Mouse (Mus musculus): ENCODE data around the gene Adnp.
"Not testable (repeated sequence)": the region's sequence is repeated elsewhere in the genome, so short reads cannot be mapped to it uniquely, and the experiment has no call there.

The Adnp gene

DNA sequence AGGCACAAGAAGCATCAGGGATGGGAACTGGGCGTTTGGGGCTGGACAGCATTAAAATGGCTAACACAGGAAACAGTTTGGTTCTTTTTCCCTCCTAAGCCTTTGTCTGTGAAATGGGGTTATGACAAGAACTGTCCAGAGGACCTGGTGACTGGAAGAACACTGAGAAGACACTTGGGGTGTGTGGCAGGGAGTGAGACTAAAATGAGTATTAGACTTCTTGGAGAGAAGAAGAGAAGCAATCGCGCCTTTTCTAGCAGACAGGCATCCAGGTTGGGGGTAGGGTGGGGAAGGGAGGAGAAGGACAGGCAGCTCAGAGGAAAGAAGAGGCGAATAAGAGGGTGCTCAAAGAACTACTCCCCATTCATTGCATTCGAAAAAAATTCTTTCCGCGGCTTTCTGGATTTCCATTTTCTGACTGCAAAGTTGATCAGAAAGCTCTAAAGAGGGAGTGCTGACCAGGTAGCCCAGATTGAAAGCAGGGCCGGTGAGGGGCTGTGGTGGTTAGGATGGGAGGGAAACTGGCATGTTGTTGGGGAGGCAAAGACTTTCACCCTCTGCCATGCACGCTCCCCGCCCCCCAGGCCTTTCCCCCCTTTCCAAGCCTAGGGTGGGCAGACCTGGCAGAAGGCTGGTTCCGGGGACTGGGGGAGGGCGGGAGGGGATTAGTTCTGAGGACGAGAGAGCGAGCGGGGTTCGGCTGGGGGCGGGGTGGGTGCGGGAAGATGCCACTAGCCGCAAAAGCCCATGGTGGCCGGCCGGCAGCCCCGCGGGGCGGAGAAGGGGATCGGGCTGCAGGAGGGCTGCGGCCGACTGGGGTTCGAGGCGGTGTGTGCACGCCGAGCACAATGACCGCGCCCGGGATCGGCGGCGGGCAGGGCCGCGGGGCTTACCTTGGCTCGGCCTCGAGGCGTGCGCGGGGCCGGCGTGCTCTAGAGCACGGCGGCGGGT is 956 bp downstream of the Adnp start:
- peak; percentile 21 for DNase-seq (ENCODE audit: low spot score)

DNA sequence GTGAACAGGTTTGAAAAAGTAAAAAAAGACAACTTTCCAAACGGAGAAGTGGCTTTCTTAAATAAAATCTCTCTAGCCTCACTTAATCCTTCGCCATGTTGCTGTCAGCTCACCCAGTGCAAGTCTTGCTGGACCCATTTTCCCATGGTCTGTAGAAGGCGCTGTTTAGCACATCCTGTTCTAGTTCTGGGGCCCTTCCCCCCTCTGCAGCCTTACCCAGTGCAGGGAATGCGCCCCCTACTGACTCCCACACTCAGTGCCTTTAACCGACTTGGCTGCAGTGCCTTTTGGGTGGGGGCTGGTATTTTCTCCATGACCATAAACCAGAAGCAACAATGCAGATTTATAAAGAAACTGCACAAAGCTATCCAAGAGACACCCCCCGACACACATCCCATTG is 1.6 kb downstream of the Adnp start:
- peak; percentile 78 for DNase-seq (ENCODE audit: low spot score)

DNA sequence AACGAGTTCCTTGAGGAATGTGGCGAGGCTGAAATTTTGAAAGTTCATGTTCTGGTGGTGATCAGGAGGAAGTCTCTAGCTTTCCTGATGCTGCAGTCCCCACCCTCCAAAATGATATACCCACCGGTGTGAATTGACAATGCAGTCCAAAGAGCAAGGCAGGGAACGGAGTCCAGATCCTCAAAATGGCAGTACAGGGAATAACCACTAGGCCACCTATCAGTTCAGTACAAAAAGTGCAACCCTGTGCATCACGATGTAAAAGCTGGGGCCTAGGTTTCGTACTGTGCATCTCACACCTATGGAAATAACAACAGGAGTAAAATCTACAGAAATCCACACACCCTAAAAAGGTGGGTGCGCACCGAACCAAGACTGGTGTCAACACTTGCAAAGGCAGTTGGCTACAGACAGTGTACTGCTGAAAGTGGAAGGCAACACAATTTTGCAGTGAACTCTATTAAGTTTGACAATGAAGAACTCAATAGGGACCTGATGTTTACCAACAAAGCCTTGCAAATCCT is 2.4 kb downstream of the Adnp start:
- DNase-seq (ENCODE audit: low spot score): no peak

- DNase-seq (ENCODE audit: low spot score): no peak
These were observed 6.8 kb downstream of the Adnp start for GRCm38 (mm10) chr2:168200014-168200691.

GRCm38 (mm10) chr2:168199476-168199875 is 7.4 kb downstream of the Adnp start:
- no peak for DNase-seq (ENCODE audit: low spot score)

DNA sequence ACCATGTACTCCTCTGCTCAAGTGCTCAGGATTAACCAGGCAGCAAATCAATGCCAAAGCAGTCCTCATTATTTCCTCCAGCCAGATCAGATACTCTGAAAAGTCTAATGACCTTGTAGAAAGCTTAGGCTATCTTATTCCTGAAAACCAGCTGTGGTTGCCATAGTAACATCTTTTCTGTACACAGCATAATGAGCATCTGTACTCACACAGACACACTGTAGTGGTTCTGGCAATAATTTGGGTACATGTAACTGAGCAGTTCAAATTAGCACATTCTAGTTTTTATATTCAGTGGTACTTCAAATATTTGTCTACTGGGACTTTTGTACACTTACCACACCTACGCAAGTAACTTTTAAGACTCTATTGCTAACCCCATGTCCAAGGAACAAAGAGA is 8.5 kb downstream of the Adnp start:
- no peak for DNase-seq (ENCODE audit: low spot score)

GRCm38 (mm10) chr2:168195721-168196120 is 11.2 kb downstream of the Adnp start:
- no peak for DNase-seq (ENCODE audit: low spot score)

- no peak for DNase-seq (ENCODE audit: low spot score)
These were observed 13.2 kb downstream of the Adnp start for GRCm38 (mm10) chr2:168193685-168194084.

- no peak for DNase-seq (ENCODE audit: low spot score)
These were observed 15.1 kb downstream of the Adnp start for GRCm38 (mm10) chr2:168191856-168192255.

- DNase-seq (ENCODE audit: low spot score): no peak
These were observed 31.0 kb downstream of the Adnp start for GRCm38 (mm10) chr2:168175946-168176345.

DNA sequence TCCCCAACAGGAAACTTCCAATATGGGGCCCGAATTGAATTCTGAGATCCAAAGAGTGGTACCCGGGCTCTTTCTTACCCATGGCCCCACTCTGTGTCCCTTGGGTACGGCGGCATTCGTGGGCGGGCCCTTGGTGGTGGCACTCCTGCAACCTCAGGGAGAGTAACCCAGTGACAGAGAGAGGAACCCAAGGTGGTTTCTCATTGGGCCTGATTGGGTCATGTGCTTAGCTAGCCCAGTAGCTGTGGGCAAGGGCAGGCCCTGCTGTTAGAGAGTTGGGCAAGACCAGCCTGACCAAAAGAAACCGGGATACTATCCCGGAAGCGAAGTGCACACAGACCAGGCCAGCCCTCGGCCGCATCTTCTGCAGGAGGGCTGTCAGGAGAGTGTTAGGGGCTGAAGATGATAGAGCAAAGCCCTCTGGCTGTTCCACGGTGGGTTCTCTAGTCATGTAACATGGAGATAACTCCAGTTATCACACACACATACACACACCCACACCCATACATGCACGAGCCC is 36.7 kb downstream of the Adnp start:
- peak; percentile 40 for DNase-seq (ENCODE audit: low spot score)

DNA sequence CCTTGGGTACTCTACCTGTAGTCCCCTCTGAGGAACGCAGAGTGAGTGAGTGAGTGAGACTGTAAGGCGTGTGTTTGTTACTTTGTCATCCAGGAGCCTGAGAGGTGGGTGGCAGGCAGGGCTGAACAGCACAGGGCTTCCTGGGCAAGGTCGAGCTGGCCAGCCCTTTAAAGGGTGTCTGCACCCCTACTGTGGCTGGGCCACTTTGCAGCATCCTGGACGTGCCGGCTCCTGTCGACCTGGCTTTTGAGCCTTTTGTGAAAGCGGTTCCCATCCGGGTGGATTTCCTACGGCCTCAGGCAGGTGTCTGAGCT is 37.2 kb downstream of the Adnp start:
- no peak for DNase-seq (ENCODE audit: low spot score)

DNA sequence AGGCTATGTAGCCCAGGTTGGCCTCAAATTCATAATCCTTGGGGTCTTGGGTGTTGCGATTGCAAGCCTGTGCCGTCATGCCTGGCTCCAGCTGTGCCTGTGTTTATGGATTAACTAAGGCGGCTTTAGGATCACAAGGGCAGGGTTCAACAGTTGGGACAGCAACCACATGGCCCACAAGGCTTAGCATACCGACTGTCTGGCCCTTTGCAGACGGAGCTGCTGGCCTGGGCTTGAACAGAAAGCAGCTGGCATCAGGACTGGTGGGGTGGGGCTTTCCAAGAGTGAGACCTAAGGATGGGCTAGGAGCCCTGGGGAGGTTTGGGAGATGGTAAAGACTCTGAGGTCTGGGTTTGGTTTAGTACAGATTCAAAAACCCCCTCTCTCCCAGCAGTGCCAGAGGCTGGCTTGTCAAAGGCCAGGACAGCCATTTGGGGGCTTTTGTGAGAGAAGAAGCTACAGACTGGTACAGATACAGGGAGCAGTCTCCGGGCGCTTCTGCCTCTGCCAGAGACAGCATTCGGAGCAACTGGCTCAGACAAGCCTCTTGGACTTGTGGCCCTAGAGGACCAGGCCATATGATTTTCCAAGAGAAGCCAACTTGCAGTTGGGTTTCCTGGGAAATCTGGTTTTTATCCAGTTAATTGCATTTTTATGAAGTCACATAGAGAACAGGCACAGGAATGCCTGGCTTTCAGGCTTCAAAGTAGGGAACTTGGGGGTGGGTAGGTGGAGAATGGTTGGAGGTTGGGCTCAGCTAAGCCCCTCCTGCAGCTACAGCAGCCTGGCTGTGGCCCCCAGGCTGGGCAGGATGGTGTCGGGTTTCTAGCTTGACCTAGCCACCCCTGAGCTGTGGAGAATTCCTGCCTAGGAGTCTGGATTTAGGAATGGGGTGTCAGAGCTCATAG is 37.8 kb downstream of the Adnp start:
- no peak for DNase-seq (ENCODE audit: low spot score)

- DNase-seq (ENCODE audit: low spot score): no peak
These were observed 39.1 kb downstream of the Adnp start for GRCm38 (mm10) chr2:168167781-168168180.

DNA sequence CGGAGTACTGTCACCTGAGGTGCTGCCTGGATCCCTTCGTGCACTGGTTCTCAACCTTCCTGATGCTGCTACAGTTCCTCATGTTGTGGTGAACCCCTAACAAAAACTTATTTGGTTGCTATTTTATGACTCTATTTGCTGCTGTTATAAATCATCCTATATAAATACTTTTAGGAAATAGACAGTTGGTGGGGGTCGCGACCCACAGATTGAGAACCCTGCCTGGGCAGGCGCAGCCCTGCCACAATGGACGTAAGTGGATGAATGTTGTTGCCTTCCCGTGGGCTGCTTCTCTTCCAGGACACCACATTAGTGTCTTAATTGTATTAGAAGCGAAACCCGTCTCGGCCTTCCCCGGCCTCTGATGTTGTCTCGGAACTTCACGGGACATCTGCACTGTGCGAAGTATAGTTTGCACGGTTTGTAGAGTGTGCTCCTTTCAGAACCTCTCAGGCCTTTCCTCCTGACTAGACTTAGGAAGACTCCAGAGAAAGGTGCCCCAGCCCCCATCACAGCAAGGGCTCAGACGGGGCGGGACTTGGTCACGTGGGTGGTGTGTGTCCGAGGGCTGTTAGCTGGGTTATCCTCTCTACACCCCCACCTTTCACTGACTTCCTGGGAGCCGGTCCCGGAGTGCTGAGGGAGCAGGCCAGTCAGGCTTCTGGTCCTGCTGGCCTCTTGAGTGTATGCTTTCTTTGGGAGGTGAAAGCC is 40.0 kb downstream of the Adnp start:
- DNase-seq (ENCODE audit: low spot score): no peak

DNA sequence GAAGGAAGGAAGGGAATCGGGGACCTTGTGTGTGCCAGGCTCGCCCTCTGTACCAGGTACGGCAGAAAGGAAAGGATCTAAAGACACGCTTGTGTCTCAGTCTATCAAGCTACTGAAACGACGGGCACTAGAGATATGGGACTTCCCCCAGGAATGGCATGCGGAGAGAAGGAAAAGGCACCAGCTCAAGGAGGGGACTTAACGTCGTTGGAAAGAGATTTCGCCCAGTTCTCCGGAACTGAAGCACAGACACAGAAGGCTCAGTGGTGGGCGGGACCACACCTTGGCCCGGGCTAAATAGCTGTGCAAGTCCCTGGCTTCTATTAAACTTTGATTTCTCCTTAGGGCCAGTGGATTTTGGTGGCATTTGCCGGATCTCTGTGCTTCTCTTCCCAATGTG is 44.9 kb downstream of the Adnp start:
- no peak for DNase-seq (ENCODE audit: low spot score)

GRCm38 (mm10) chr2:168161514-168161971 is 45.4 kb downstream of the Adnp start:
- DNase-seq (ENCODE audit: low spot score): no peak

- DNase-seq (ENCODE audit: low spot score): no peak
These were observed 46.5 kb downstream of the Adnp start for GRCm38 (mm10) chr2:168160370-168160930.

- no peak for DNase-seq (ENCODE audit: low spot score)
These were observed 47.8 kb downstream of the Adnp start for GRCm38 (mm10) chr2:168158911-168159711.

DNA sequence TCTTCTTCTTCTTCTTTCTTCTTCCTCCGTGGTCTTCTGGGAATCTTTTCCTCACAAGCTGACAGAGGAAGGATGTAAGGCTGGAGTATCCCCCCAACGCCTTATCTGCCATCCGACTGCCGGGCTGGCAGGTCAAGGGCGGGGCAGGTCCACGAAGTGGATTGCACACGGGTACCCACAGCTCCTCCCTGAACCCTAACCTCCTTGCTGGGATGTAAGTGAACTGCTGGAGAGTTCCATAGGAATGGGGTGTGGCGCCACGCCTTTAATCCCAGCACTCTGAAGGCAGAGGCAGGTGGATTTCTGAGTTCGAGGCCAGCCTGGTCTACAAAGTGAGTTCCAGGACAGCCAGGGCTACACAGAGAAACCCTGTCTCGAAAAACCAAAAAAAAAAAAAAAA is 48.9 kb downstream of the Adnp start:
- not testable (repeated sequence) for DNase-seq (ENCODE audit: low spot score)
